Mouse (Mus musculus) neural tube, embryonic 15.5 days (tissue): ENCODE measurements around the gene Anpep. TPM values are rescaled to one million over a fixed set of nuclear protein-coding genes. Genes with fewer than 3 reads are reported as not detected.

Source experiments
- ATAC-seq: fragments of 200-750 bp; cut with Nextera tagmentation; 2 replicates; pipeline ENCODE4 v1.8.0; 2017; ENCODE audit warnings: mild to moderate bottlenecking, moderate TSS enrichment, moderate library complexity; ENCODE audit not compliant: low FRiP score
- H3K27ac ChIP-seq: fragments of 300-500 bp; sonication (generic); replicated peaks from 2 replicates; pipeline ENCODE4 v1.5.1; 2015; ENCODE audit warnings: mild to moderate bottlenecking, inconsistent platforms
- H3K27me3 ChIP-seq: fragments of 300-500 bp; sonication (generic); replicated peaks from 2 replicates; pipeline ENCODE4 v1.6.1; 2015; ENCODE audit warnings: inconsistent platforms
- H3K36me3 ChIP-seq: fragments of 300-500 bp; sonication (generic); 2 replicates; pipeline ENCODE4 v1.6.1; 2015; ENCODE audit warnings: inconsistent platforms
- H3K4me1 ChIP-seq: fragments of 300-500 bp; sonication (generic); 2 replicates; pipeline ENCODE4 v1.6.1; 2015; ENCODE audit warnings: inconsistent platforms
- H3K4me2 ChIP-seq: fragments of 300-500 bp; sonication (generic); 2 replicates; pipeline ENCODE4 v1.6.1; 2015; ENCODE audit warnings: inconsistent platforms, mild to moderate bottlenecking, moderate library complexity
- H3K4me3 ChIP-seq: fragments of 300-500 bp; sonication (generic); replicated peaks from 2 replicates; pipeline ENCODE4 v1.5.1; 2015; ENCODE audit warnings: mild to moderate bottlenecking, inconsistent platforms
- H3K9ac ChIP-seq: fragments of 300-500 bp; sonication (generic); replicated peaks from 2 replicates; pipeline ENCODE4 v1.6.1; 2015; ENCODE audit warnings: mild to moderate bottlenecking, inconsistent platforms
- H3K9me3 ChIP-seq: fragments of 300-500 bp; sonication (generic); replicated peaks from 2 replicates; pipeline ENCODE4 v1.6.1; 2016; ENCODE audit warnings: inconsistent platforms
- WGBS: fragments of 180-500 bp; shearing (Covaris S2); methylation state at CpG from one replicate; pipeline ENCODE4 v1.1.7; 2015; ENCODE audit warnings: mixed read lengths; 5-methylcytosine and 5-hydroxymethylcytosine counted together
- polyA plus RNA-seq: library from polyadenylated mRNA; unstranded; fragments of >200 nt; fragmentation: Nextera tagmentation; extraction: Ambion mirVana; gene quantifications from 2 replicates; pipeline ENCODE4 v1.2.1, GENCODE M21; 2015

Gene Anpep
- polyA plus RNA-seq, 1 experiment from 2014 or later: 6.2 TPM

GRCm38 (mm10) chr7:79883613-79884334 lies 22.9 kb upstream of the Anpep start:
- Histone ChIP-seq H3K9ac (no peak overlapping the region), H3K4me2 (no peak overlapping the region), H3K9me3 (no peaks in the 10 kb centered on the region), H3K27me3 (no peaks in the 10 kb centered on the region), H3K36me3 (peaks cover 52% of the 10 kb centered on the region), H3K4me3 (no peak overlapping the region), H3K27ac (no peak overlapping the region), H3K4me1 (no peaks in the 10 kb centered on the region)
- WGBS: 93% methylated on average over 7 of the region's 7 CpGs
- ATAC-seq: no peak

GRCm38 (mm10) chr7:79881901-79882300 lies 21.0 kb upstream of the Anpep start:
- 95% methylated on average over 6 of the region's 6 CpGs for WGBS
- Histone ChIP-seq H3K9me3 (no peaks in the 10 kb centered on the region), H3K4me2 (no peak overlapping the region), H3K27me3 (no peaks in the 10 kb centered on the region), H3K4me3 (no peak overlapping the region), H3K4me1 (no peaks in the 10 kb centered on the region), H3K36me3 (peaks cover 49% of the 10 kb centered on the region), H3K9ac (no peak overlapping the region), H3K27ac (no peak overlapping the region)
- no peak for ATAC-seq

- Histone ChIP-seq H3K4me2 (no peak overlapping the region), H3K27me3 (no peaks in the 10 kb centered on the region), H3K9ac (no peak overlapping the region), H3K4me3 (no peak overlapping the region), H3K9me3 (no peaks in the 10 kb centered on the region), H3K36me3 (peaks cover 49% of the 10 kb centered on the region), H3K4me1 (no peaks in the 10 kb centered on the region), H3K27ac (no peak overlapping the region)
- ATAC-seq: no peak
- WGBS: 59% methylated on average over 3 of the region's 3 CpGs
Observed at GRCm38 (mm10) chr7:79880998-79881397, 20.1 kb upstream of the Anpep start.

- H3K4me1 ChIP-seq: no peaks in the 10 kb centered on the region
- H3K9ac ChIP-seq: no peak overlapping the region
- no peaks in the 10 kb centered on the region for H3K9me3 ChIP-seq
- H3K27ac ChIP-seq: no peak overlapping the region
- peaks cover 41% of the 10 kb centered on the region for H3K36me3 ChIP-seq
- ATAC-seq: no peak
- no peaks in the 10 kb centered on the region for H3K27me3 ChIP-seq
- no peak overlapping the region for H3K4me2 ChIP-seq
- WGBS: 91% methylated on average over 6 of the region's 6 CpGs
- H3K4me3 ChIP-seq: no peak overlapping the region
Observed at GRCm38 (mm10) chr7:79880033-79880432, 19.2 kb upstream of the Anpep start.

GRCm38 (mm10) chr7:79878455-79879025 lies 17.7 kb upstream of the Anpep start:
- no peak for ATAC-seq
- H3K27me3 ChIP-seq: no peaks in the 10 kb centered on the region
- no peak overlapping the region for H3K4me2 ChIP-seq
- H3K9me3 ChIP-seq: no peaks in the 10 kb centered on the region
- H3K4me3 ChIP-seq: no peak overlapping the region
- H3K36me3 ChIP-seq: peaks cover 37% of the 10 kb centered on the region
- H3K27ac ChIP-seq: no peak overlapping the region
- H3K4me1 ChIP-seq: no peaks in the 10 kb centered on the region
- 36% methylated on average over 2 of the region's 2 CpGs for WGBS
- no peak overlapping the region for H3K9ac ChIP-seq

- no peak overlapping the region for H3K4me3 ChIP-seq
- H3K36me3 ChIP-seq: no peaks in the 10 kb centered on the region
- no peak for ATAC-seq
- H3K4me2 ChIP-seq: no peak overlapping the region
- H3K27me3 ChIP-seq: no peaks in the 10 kb centered on the region
- H3K27ac ChIP-seq: no peak overlapping the region
- H3K9ac ChIP-seq: no peak overlapping the region
- WGBS: 88% methylated on average over 6 of the region's 6 CpGs
- H3K4me1 ChIP-seq: no peaks in the 10 kb centered on the region
- no peaks in the 10 kb centered on the region for H3K9me3 ChIP-seq
Observed at GRCm38 (mm10) chr7:79873407-79873806, 12.5 kb upstream of the Anpep start.

- Histone ChIP-seq H3K4me2 (no peak overlapping the region), H3K4me1 (0 out of 2 replicates have a peak, but pooled peaks cover 4% of the 10 kb centered on the region), H3K4me3 (no peak overlapping the region), H3K9me3 (no peaks in the 10 kb centered on the region), H3K27me3 (no peaks in the 10 kb centered on the region), H3K36me3 (no peaks in the 10 kb centered on the region), H3K9ac (no peak overlapping the region), H3K27ac (no peak overlapping the region)
- ATAC-seq: no peak
- 90% methylated on average over 6 of the region's 6 CpGs for WGBS
Observed at GRCm38 (mm10) chr7:79871797-79872345, 11.0 kb upstream of the Anpep start.

GRCm38 (mm10) chr7:79869072-79869719 lies 8.3 kb upstream of the Anpep start:
- 48% methylated on average over 6 of the region's 6 CpGs for WGBS
- H3K4me2 ChIP-seq: no peak overlapping the region
- no peaks in the 10 kb centered on the region for H3K27me3 ChIP-seq
- H3K4me3 ChIP-seq: no peak overlapping the region
- no peak overlapping the region for H3K9ac ChIP-seq
- no peak for ATAC-seq
- H3K27ac ChIP-seq: no peak overlapping the region
- H3K4me1 ChIP-seq: 0 out of 2 replicates have a peak, but pooled peaks cover 4% of the 10 kb centered on the region
- no peaks in the 10 kb centered on the region for H3K36me3 ChIP-seq
- H3K9me3 ChIP-seq: no peaks in the 10 kb centered on the region

- H3K27me3 ChIP-seq: no peaks in the 10 kb centered on the region
- no peak overlapping the region for H3K4me3 ChIP-seq
- H3K36me3 ChIP-seq: no peaks in the 10 kb centered on the region
- H3K4me1 ChIP-seq: 0 out of 2 replicates have a peak, but pooled peaks cover 4% of the 10 kb centered on the region
- H3K27ac ChIP-seq: no peak overlapping the region
- H3K9me3 ChIP-seq: no peaks in the 10 kb centered on the region
- no peak for ATAC-seq
- no peak overlapping the region for H3K4me2 ChIP-seq
- WGBS: 75% methylated on average over 7 of the region's 7 CpGs
- H3K9ac ChIP-seq: no peak overlapping the region
Observed at GRCm38 (mm10) chr7:79868475-79868874, 7.6 kb upstream of the Anpep start.

- 63% methylated on average over 13 of the region's 13 CpGs for WGBS
- H3K9me3 ChIP-seq: no peaks in the 10 kb centered on the region
Observed at GRCm38 (mm10) chr7:79867861-79868260, 7.0 kb upstream of the Anpep start.

GRCm38 (mm10) chr7:79866294-79867000 lies 5.6 kb upstream of the Anpep start:
- Histone ChIP-seq H3K4me3 (no peak overlapping the region), H3K36me3 (no peaks in the 10 kb centered on the region), H3K27ac (no peak overlapping the region), H3K9ac (no peak overlapping the region), H3K4me2 (no peak overlapping the region), H3K27me3 (no peaks in the 10 kb centered on the region), H3K9me3 (no peaks in the 10 kb centered on the region), H3K4me1 (0 out of 2 replicates have a peak, but pooled peaks cover 4% of the 10 kb centered on the region)
- no peak for ATAC-seq
- WGBS: 62% methylated on average over 3 of the region's 3 CpGs

More at GRCm38 (mm10) chr7:79867861-79868260, 7.0 kb upstream of the Anpep start:
- H3K4me1 ChIP-seq: 0 out of 2 replicates have a peak, but pooled peaks cover 4% of the 10 kb centered on the region
- no peak for ATAC-seq
- no peak overlapping the region for H3K4me2 ChIP-seq
- no peaks in the 10 kb centered on the region for H3K27me3 ChIP-seq
- H3K27ac ChIP-seq: no peak overlapping the region
- no peaks in the 10 kb centered on the region for H3K36me3 ChIP-seq
- H3K9ac ChIP-seq: no peak overlapping the region
- H3K4me3 ChIP-seq: no peak overlapping the region
